Mouse (Mus musculus): ENCODE data around the gene Aunip. TPM values are rescaled to one million over a fixed set of nuclear protein-coding genes. Genes with fewer than 3 reads are reported as not detected.

Aunip gene
- total RNA-seq, 2 experiments from 2014 or later, result 0.54 to 0.63 TPM

DNA sequence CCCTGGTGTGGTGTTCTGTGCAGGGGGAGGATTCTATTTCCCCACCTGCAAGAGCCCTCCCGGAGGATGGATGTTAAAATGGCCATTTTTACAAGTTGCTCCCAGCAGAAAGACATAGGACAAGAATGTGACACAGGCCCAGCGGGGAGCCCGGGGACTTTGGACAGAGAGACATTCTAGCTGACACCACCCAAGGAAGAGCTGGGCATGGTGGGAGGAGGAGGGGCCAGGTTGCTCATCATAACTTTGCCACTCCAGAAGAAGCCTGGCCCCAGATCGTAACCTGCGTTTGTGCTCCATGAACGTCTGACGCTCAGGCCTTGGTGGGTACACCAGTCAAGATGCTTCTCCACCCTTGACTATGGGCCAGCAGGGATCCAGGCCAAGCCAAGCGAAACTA is 49.9 kb downstream of the Aunip start:
- no peak for TF ChIP-seq CTCF (IDR thresholded peaks at IDR 0.05)
- intact Hi-C loops (cut with DNase I), result no loop called here
- Histone ChIP-seq H3K27ac (no peak overlapping the region), H3K4me3 (no peak overlapping the region)
- no peak for DNase-seq (ENCODE audit: extremely low spot score in 1 of 2, low spot score in 2 of 2)

- no peak overlapping the region for H3K4me3 ChIP-seq
- no peak for DNase-seq (ENCODE audit: extremely low spot score in 1 of 2, low spot score in 2 of 2)
- intact Hi-C loops (cut with DNase I), result no loop called here
- no peak overlapping the region for H3K27ac ChIP-seq
- no peak for TF ChIP-seq CTCF (IDR thresholded peaks at IDR 0.05)
Measured at GRCm38 (mm10) chr4:134562014-134562413, 51.2 kb downstream of the Aunip start.

DNA sequence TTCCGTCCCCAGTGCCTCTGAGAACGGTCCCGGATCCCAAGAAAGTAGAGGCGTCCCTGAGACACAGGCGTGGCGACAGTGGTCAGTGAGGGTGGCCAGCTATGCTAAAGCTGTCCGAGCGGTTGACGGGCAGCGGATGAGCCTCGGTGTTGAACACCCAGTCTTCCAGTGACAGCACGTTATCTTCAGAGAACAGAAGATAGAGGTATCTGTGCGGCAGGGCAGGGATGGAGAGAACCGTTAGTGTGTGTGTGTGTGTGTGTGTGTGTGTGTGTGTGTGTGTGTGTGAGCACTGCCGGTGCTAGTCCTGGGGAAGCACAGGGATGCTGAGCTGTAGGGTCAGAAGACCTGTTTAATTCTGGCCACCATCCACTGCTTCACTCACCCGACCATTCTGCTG is 52.8 kb downstream of the Aunip start:
- H3K4me3 ChIP-seq, result no peak overlapping the region
- H3K27ac ChIP-seq, result no peak overlapping the region
- no peak for DNase-seq (ENCODE audit: extremely low spot score in 1 of 2, low spot score in 2 of 2)
- no peak for TF ChIP-seq CTCF (IDR thresholded peaks at IDR 0.05)
- intact Hi-C loops (cut with DNase I), result no loop called here

DNA sequence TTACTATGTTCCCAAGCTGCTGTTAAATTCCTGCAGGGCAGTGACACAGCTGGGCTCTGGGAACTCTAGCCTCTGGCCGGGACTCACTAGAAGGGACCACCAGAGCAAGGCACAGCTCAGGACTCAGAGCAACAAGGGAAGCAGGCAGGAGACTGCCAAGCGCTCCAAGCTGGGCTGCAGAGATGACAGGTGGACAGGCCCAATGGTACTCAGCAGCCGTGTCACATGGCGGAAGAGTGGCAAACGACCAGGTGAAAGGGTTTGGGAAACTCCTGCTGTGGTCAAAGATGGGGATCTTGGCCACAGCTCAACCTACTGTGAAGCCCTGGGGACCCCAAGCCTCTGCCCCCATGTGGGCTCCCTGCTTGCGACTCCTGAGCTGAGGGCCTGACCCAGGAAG is 53.3 kb downstream of the Aunip start:
- Histone ChIP-seq H3K4me3 (no peak overlapping the region), H3K27ac (no peak overlapping the region)
- intact Hi-C loops (cut with DNase I), result no loop called here
- TF ChIP-seq CTCF (IDR thresholded peaks at IDR 0.05), result no peak
- DNase-seq (ENCODE audit: extremely low spot score in 1 of 2, low spot score in 2 of 2), result no peak

DNA sequence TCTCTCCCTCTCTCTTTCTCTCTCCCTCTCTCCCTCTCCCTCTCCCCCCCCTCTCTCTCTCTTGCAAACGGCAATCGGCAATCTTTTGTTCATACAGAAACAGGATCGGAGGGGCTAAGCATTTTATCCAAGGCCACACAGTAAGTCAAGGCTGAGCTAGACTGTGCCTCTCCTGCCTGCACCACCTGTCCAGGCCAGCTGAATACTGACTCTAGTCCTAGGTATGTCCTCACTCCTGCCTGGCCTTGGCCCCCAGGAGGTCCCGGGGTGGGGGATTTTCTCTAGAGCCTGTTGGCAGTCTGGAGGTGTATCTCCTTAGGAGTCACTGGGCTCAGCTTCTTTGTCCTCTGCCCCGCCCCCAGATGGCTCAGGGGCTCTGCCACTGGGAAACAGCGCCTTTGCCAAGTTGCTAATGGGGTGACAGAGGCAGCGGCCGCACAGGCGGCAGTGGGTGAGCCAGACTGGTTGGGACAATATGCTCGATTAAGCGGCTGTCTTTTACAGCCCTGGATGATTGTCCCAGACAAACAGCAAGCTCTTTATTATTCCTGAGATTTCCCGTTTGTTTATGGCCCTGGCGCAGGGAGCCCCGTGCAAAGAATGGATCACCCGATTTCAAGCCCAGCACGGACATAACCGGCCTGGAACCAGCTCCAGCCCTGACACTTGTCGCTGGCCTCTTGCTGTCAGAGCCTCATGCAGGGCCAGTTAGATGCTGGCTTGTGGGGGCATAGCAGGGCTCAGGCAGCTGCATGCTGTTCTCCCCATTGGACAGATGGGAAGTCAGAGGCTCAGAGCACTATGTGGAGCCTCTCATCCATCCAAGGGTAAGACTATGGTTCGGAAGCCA is 56.8 kb downstream of the Aunip start:
- intact Hi-C loops (cut with DNase I), result no loop called here
- H3K27ac ChIP-seq, result no peak overlapping the region
- no peak overlapping the region for H3K4me3 ChIP-seq
- no peak for DNase-seq (ENCODE audit: extremely low spot score in 1 of 2, low spot score in 2 of 2)
- no peak for TF ChIP-seq CTCF (IDR thresholded peaks at IDR 0.05)

- peak; percentile 52 for TF ChIP-seq CTCF (IDR thresholded peaks at IDR 0.05)
- no peak for DNase-seq (ENCODE audit: extremely low spot score in 1 of 2, low spot score in 2 of 2)
Measured at GRCm38 (mm10) chr4:134569205-134569604, 58.4 kb downstream of the Aunip start.

GRCm38 (mm10) chr4:134569831-134570230 is 59.0 kb downstream of the Aunip start:
- Histone ChIP-seq H3K4me3 (no peak overlapping the region), H3K27ac (no peak overlapping the region)
- intact Hi-C loops (cut with DNase I), result no loop called here
- no peak for DNase-seq (ENCODE audit: extremely low spot score in 1 of 2, low spot score in 2 of 2)
- TF ChIP-seq CTCF (IDR thresholded peaks at IDR 0.05), result no peak

More at GRCm38 (mm10) chr4:134569205-134569604, 58.4 kb downstream of the Aunip start:
- intact Hi-C loops (cut with DNase I), result no loop called here
- Histone ChIP-seq H3K4me3 (no peak overlapping the region), H3K27ac (no peak overlapping the region)

DNA sequence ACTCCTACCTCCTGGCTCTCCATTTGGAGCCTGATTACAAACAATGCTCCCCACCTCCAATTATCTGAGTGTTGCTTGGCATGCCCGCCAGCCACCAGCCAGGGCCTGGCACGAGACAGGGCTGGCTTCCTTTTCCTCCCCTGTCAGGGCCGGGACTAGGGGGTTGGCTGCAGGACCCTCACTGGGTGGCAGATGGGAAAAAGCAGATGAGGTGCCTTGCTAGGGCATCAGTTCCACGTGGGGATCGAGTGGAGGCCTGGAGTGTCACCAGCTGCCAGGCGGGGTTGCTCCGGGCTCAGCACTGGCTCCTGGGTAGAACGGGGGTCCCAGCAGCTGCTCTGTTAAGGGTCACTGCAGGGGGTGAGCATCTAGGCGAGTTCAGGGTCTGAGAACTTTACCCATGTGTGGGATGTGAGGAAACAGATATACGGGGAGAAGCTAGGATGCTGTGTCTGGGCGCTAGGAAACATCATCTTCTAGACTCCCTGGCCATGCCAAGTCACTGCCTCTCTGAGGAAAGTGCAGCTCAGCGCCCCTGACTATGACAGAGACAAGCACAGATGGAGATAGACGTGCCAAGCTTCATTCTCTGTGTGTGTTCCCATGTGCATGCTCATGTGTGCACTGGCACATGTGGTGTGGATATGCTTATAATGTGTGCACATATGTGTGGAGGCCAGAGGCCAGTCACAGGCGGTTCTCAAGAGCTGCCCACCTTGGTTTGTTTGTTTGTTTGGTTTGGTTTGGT is 60.1 kb downstream of the Aunip start:
- Histone ChIP-seq H3K4me3 (no peak overlapping the region), H3K27ac (no peak overlapping the region)
- TF ChIP-seq CTCF (IDR thresholded peaks at IDR 0.05), result no peak
- intact Hi-C loops (cut with DNase I), result no loop called here
- DNase-seq (ENCODE audit: extremely low spot score in 1 of 2, low spot score in 2 of 2), result no peak

DNA sequence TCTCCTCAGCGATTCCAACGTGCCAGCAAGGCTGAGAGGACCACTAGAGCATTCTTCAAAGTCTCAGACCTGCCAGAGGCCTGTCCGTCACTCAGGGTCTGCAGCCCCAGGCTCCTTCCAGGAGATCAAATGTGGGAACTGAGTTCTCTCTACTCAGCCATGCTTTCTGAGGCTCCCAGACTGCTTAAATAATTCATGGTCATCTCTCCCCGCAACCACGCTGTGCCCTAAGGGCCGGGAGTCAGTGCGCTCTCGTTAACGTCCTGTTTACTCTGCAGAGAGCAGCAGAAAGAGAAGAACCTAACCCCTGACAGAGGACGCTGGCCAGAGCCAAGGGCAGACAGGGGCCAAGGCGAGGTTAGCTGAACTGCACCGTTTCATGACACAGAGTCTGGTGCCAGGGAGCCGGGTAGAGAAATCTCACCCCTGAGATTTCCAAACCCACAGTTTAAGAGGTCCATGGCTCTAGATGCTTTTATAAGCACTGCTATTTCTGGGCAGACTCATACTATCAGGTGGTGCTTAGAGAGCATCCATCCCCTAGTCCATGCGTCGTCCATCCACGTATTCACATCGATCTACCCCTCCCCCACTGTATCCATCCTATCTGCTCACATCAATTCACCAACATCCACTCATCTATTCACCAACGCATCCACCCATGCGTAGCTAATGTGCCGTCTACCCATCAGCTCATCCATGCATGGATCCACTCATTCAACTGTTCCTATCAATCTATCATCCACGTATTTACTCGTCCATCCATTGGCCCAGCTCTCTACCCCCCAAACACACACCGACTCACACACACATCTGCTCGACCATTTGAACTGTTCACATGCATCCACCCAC is 61.9 kb downstream of the Aunip start:
- H3K27ac ChIP-seq, result no peak overlapping the region
- no peak overlapping the region for H3K4me3 ChIP-seq
- intact Hi-C loops (cut with DNase I), result no loop called here
- TF ChIP-seq CTCF (IDR thresholded peaks at IDR 0.05), result no peak
- no peak for DNase-seq (ENCODE audit: extremely low spot score in 1 of 2, low spot score in 2 of 2)

Small RNAs within 50 kb of the gene (microRNA-seq; reads per million reads assigned to microRNA genes)
- gene Gm23634, result 0.97 to 1.9 reads per million in 2 experiments
- 0 reads per million in 2 experiments for gene Mir6403

Other genes starting within 250 kb of the Aunip start
- 10 to 100 TPM; 17.5 to 20.4 TPM for gene Pdik1l, start 223.1 kb upstream of the Aunip start, total RNA-seq (2021)
- under 1 TPM; 0.21 to 0.25 TPM for gene Trim63, start 195.9 kb upstream of the Aunip start, total RNA-seq (2021)
- not detected for gene Slc30a2, start 167.8 kb upstream of the Aunip start, total RNA-seq (2021)
- gene Extl1, start 127.1 kb upstream of the Aunip start, total RNA-seq (2021), result 10 to 100 TPM; 46.7 to 48.9 TPM
- gene Pafah2, start 114.7 kb upstream of the Aunip start, total RNA-seq (2021), result 1 to 10 TPM; 6.5 to 6.9 TPM
- gene Stmn1, start 42.7 kb upstream of the Aunip start, total RNA-seq (2021), result 1,000 to 10,000 TPM in 1 of 2 experiments, 100 to 1,000 TPM in 1; 990 to 1,034 TPM
- gene Paqr7, start 14.3 kb upstream of the Aunip start, total RNA-seq (2021), result 10 to 100 TPM; 69.3 to 77.9 TPM
- 10 to 100 TPM; 60.6 to 66.1 TPM for gene Mtfr1l, start 24.4 kb downstream of the Aunip start, total RNA-seq (2021)
- gene Selenon, start 41.2 kb downstream of the Aunip start, total RNA-seq (2021), result 10 to 100 TPM; 22.2 to 23.2 TPM
- 10 to 100 TPM; 43.1 to 43.6 TPM for gene Man1c1, start 193.3 kb downstream of the Aunip start, total RNA-seq (2021)

All from left cerebral cortex, adult 2 months (tissue).